Mouse (Mus musculus): ENCODE results near the gene Glt28d2. TPM values are rescaled to one million over a fixed set of nuclear protein-coding genes. Genes with fewer than 3 reads are reported as not detected.

Gene Glt28d2
- polyA plus RNA-seq, 1 experiment from 2014 or later = 0.10 TPM

- no peaks in the 10 kb centered on the region for H3K4me1 ChIP-seq
- H3K4me2 ChIP-seq (replicated peaks) = no peak overlapping the region
- H3K27ac ChIP-seq = no peak overlapping the region
- no peaks in the 10 kb centered on the region for H3K27me3 ChIP-seq (replicated peaks)
- ATAC-seq (ENCODE audit: low FRiP score, low read depth) = no peak
- H3K9me3 ChIP-seq = no peaks in the 10 kb centered on the region
- no peak overlapping the region for H3K9ac ChIP-seq
- no peak overlapping the region for H3K4me3 ChIP-seq
- no peaks in the 10 kb centered on the region for H3K36me3 ChIP-seq
- WGBS = 89% methylated on average over 5 of the region's 5 CpGs
These were observed 26.3 kb downstream of the Glt28d2 start for GRCm38 (mm10) chr3:85860996-85861395.

DNA sequence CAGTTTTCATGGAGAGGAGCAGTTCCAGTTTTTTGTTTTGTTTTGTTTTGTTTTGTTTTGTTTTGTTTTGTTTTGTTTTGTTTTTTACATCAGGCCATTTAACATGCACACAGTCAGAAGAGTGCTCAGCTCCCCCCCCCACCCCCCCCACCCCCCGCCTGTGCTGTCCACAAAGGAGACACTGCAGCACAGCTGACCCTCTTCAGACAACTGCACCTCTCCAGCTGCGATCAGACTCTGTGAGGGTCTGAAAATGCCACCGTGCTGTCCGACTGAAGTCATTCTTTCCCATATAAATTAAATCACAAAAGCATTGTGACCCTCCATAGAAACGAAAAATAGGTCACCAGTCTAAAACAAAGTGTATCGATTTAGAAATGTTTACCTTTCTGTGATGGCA is 28.0 kb downstream of the Glt28d2 start:
- no peaks in the 10 kb centered on the region for H3K4me1 ChIP-seq
- 48% methylated on average over 6 of the region's 6 CpGs for WGBS
- no peaks in the 10 kb centered on the region for H3K27me3 ChIP-seq (replicated peaks)
- H3K4me3 ChIP-seq = no peak overlapping the region
- ATAC-seq (ENCODE audit: low FRiP score, low read depth) = no peak
- H3K27ac ChIP-seq = no peak overlapping the region
- no peak overlapping the region for H3K4me2 ChIP-seq (replicated peaks)
- H3K9ac ChIP-seq = no peak overlapping the region
- H3K36me3 ChIP-seq = no peaks in the 10 kb centered on the region
- H3K9me3 ChIP-seq = no peaks in the 10 kb centered on the region

- Histone ChIP-seq H3K27me3 (replicated peaks) (no peaks in the 10 kb centered on the region), H3K9ac (no peak overlapping the region), H3K36me3 (no peaks in the 10 kb centered on the region), H3K9me3 (no peaks in the 10 kb centered on the region), H3K27ac (no peak overlapping the region), H3K4me2 (replicated peaks) (no peak overlapping the region), H3K4me3 (no peak overlapping the region), H3K4me1 (no peaks in the 10 kb centered on the region)
- no peak for ATAC-seq (ENCODE audit: low FRiP score, low read depth)
- 78% methylated on average over 11 of the region's 11 CpGs for WGBS
These were observed 28.9 kb downstream of the Glt28d2 start for GRCm38 (mm10) chr3:85858140-85859135.

- 20% methylated on average over 4 of the region's 4 CpGs for WGBS
These were observed 30.2 kb downstream of the Glt28d2 start for GRCm38 (mm10) chr3:85857083-85857482.

GRCm38 (mm10) chr3:85855947-85856346 is 31.4 kb downstream of the Glt28d2 start:
- H3K4me1 ChIP-seq = no peaks in the 10 kb centered on the region
- no peak overlapping the region for H3K27ac ChIP-seq
- H3K36me3 ChIP-seq = no peaks in the 10 kb centered on the region
- no peak overlapping the region for H3K9ac ChIP-seq
- H3K9me3 ChIP-seq = no peaks in the 10 kb centered on the region
- no peak overlapping the region for H3K4me2 ChIP-seq (replicated peaks)
- ATAC-seq (ENCODE audit: low FRiP score, low read depth) = no peak
- H3K27me3 ChIP-seq (replicated peaks) = no peaks in the 10 kb centered on the region
- 88% methylated on average over 5 of the region's 5 CpGs for WGBS
- no peak overlapping the region for H3K4me3 ChIP-seq

More at GRCm38 (mm10) chr3:85857083-85857482, 30.2 kb downstream of the Glt28d2 start:
- Histone ChIP-seq H3K4me2 (replicated peaks) (no peak overlapping the region), H3K4me1 (no peaks in the 10 kb centered on the region), H3K27ac (no peak overlapping the region), H3K9me3 (no peaks in the 10 kb centered on the region), H3K27me3 (replicated peaks) (no peaks in the 10 kb centered on the region), H3K36me3 (no peaks in the 10 kb centered on the region), H3K4me3 (no peak overlapping the region), H3K9ac (no peak overlapping the region)
- no peak for ATAC-seq (ENCODE audit: low FRiP score, low read depth)

GRCm38 (mm10) chr3:85855043-85855442 is 32.3 kb downstream of the Glt28d2 start:
- Histone ChIP-seq H3K27me3 (replicated peaks) (no peaks in the 10 kb centered on the region), H3K9me3 (no peaks in the 10 kb centered on the region)
- WGBS = 93% methylated on average over 3 of the region's 3 CpGs

GRCm38 (mm10) chr3:85854143-85854542 is 33.2 kb downstream of the Glt28d2 start:
- Histone ChIP-seq H3K27ac (no peak overlapping the region), H3K9ac (no peak overlapping the region), H3K27me3 (replicated peaks) (no peaks in the 10 kb centered on the region), H3K4me3 (no peak overlapping the region), H3K9me3 (no peaks in the 10 kb centered on the region), H3K4me2 (replicated peaks) (no peak overlapping the region), H3K36me3 (no peaks in the 10 kb centered on the region), H3K4me1 (no peaks in the 10 kb centered on the region)
- ATAC-seq (ENCODE audit: low FRiP score, low read depth) = no peak
- WGBS = 85% methylated on average over 6 of the region's 6 CpGs

More at GRCm38 (mm10) chr3:85855043-85855442, 32.3 kb downstream of the Glt28d2 start:
- Histone ChIP-seq H3K4me3 (no peak overlapping the region), H3K9ac (no peak overlapping the region), H3K4me2 (replicated peaks) (no peak overlapping the region), H3K4me1 (no peaks in the 10 kb centered on the region), H3K36me3 (no peaks in the 10 kb centered on the region), H3K27ac (no peak overlapping the region)
- no peak for ATAC-seq (ENCODE audit: low FRiP score, low read depth)

- no peaks in the 10 kb centered on the region for H3K4me1 ChIP-seq
- H3K9ac ChIP-seq = no peak overlapping the region
- no peaks in the 10 kb centered on the region for H3K9me3 ChIP-seq
- no peaks in the 10 kb centered on the region for H3K36me3 ChIP-seq
- ATAC-seq (ENCODE audit: low FRiP score, low read depth) = no peak
- H3K27ac ChIP-seq = no peak overlapping the region
- no peaks in the 10 kb centered on the region for H3K27me3 ChIP-seq (replicated peaks)
- H3K4me3 ChIP-seq = no peak overlapping the region
- WGBS = 92% methylated on average over 3 of the region's 4 CpGs
- H3K4me2 ChIP-seq (replicated peaks) = no peak overlapping the region
These were observed 33.6 kb downstream of the Glt28d2 start for GRCm38 (mm10) chr3:85853715-85854114.

DNA sequence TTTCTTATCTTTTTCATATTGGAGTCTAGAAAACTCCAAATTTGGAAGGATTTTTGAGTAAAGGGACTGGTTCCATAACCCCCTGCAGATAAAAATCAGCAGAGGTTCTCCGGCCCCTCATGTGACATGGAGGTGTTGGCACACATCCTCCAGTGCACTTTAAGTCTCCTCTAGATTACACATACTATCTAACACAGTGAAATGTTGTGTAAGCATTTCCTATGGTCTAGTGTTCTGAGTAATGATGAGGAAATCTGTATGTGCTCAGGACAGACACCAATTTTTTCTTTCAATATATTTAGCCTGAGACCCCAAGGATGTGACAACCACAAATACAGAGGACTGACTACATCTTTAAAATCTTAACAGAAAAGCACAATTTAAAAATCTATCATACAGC is 37.2 kb downstream of the Glt28d2 start:
- H3K9me3 ChIP-seq = no peaks in the 10 kb centered on the region
- no peaks in the 10 kb centered on the region for H3K27me3 ChIP-seq (replicated peaks)
- H3K4me1 ChIP-seq = no peaks in the 10 kb centered on the region
- no peaks in the 10 kb centered on the region for H3K36me3 ChIP-seq
- no peak overlapping the region for H3K4me3 ChIP-seq
- no peak for ATAC-seq (ENCODE audit: low FRiP score, low read depth)
- no peak overlapping the region for H3K4me2 ChIP-seq (replicated peaks)
- 85% methylated on average over 1 of the region's 1 CpGs for WGBS
- H3K27ac ChIP-seq = no peak overlapping the region
- no peak overlapping the region for H3K9ac ChIP-seq

GRCm38 (mm10) chr3:85846316-85846715 is 41.0 kb downstream of the Glt28d2 start:
- 83% methylated on average over 1 of the region's 1 CpGs for WGBS
- no peaks in the 10 kb centered on the region for H3K36me3 ChIP-seq

DNA sequence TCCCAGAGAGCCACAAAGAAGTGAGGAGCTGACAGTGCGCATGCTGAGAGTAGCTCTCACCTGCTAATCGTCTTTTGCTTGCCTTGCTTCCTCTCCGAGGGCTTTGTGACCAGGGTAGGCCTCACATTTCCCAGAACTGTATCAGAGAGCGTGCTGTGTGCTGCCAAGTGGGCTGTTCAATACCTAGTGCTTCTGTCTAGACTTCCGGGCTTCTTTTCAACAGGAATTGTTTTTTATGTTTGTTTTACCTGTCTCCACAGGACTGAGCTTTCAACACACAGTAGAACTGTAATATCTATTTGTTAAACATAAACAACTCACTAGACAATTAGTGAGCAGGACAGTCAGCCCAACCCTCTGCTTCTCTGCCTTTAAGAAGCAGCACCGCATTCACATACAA is 42.0 kb downstream of the Glt28d2 start:
- no peak overlapping the region for H3K27ac ChIP-seq
- no peak overlapping the region for H3K9ac ChIP-seq
- H3K9me3 ChIP-seq = no peaks in the 10 kb centered on the region
- no peak for ATAC-seq (ENCODE audit: low FRiP score, low read depth)
- no peak overlapping the region for H3K4me3 ChIP-seq
- H3K27me3 ChIP-seq (replicated peaks) = no peaks in the 10 kb centered on the region
- no peak overlapping the region for H3K4me2 ChIP-seq (replicated peaks)
- H3K4me1 ChIP-seq = 0 out of 2 replicates have a peak, but pooled peaks cover 11% of the 10 kb centered on the region
- no peaks in the 10 kb centered on the region for H3K36me3 ChIP-seq
- WGBS = 88% methylated on average over 6 of the region's 6 CpGs

More at GRCm38 (mm10) chr3:85846316-85846715, 41.0 kb downstream of the Glt28d2 start:
- H3K4me3 ChIP-seq = no peak overlapping the region
- H3K9ac ChIP-seq = no peak overlapping the region
- H3K27me3 ChIP-seq (replicated peaks) = no peaks in the 10 kb centered on the region
- no peak overlapping the region for H3K27ac ChIP-seq
- H3K9me3 ChIP-seq = no peaks in the 10 kb centered on the region
- 0 out of 2 replicates have a peak, but pooled peaks cover 11% of the 10 kb centered on the region for H3K4me1 ChIP-seq
- no peak overlapping the region for H3K4me2 ChIP-seq (replicated peaks)
- no peak for ATAC-seq (ENCODE audit: low FRiP score, low read depth)

- Histone ChIP-seq H3K4me3 (no peak overlapping the region), H3K27me3 (replicated peaks) (no peaks in the 10 kb centered on the region), H3K36me3 (no peaks in the 10 kb centered on the region), H3K4me2 (replicated peaks) (no peak overlapping the region), H3K4me1 (0 out of 2 replicates have a peak, but pooled peaks cover 11% of the 10 kb centered on the region), H3K27ac (no peak overlapping the region), H3K9me3 (no peaks in the 10 kb centered on the region), H3K9ac (no peak overlapping the region)
- ATAC-seq (ENCODE audit: low FRiP score, low read depth) = no peak
These were observed 44.5 kb downstream of the Glt28d2 start for GRCm38 (mm10) chr3:85842881-85843218.
